Mouse (Mus musculus): Measurements from ENCODE around the gene Rab4a.

GRCm38 (mm10) chr8:123872048-123872447, 66.3 kb downstream of the Rab4a start:
- TF ChIP-seq CTCF (IDR thresholded peaks at IDR 0.05; ENCODE audit: borderline replicate concordance, extremely low read depth, insufficient read depth, insufficient read length) = no peak
- no peak for TF ChIP-seq POLR2A (IDR thresholded peaks at IDR 0.05; ENCODE audit: borderline replicate concordance, extremely low read depth, insufficient read depth, insufficient read length, poor library complexity, severe bottlenecking)

All from brain, embryonic 14.5 days (tissue).